Mouse (Mus musculus) myocyte (in vitro differentiated cells): Measurements from ENCODE around the gene Slc25a53.

Source experiments
- CEBPB ChIP-seq: IDR thresholded peaks from 2 replicates; pipeline ENCODE4 v1.6.1; 2011; ENCODE audit warnings: mild to moderate bottlenecking, moderate library complexity; ENCODE audit not compliant: poor library complexity, insufficient read depth, severe bottlenecking
- MAX ChIP-seq: IDR thresholded peaks from one replicate; pipeline ENCODE4 v1.6.1; 2011; ENCODE audit warnings: low read depth, mild to moderate bottlenecking, control low read depth
- MYOG ChIP-seq, 3 experiments: IDR thresholded peaks; one replicate each; pipeline ENCODE4 v1.6.1; 2011; ENCODE audit warnings: control low read depth in 2 of 3, low read depth in 2 of 3, mild to moderate bottlenecking in 2 of 3; ENCODE audit not compliant: insufficient read length in 2 of 3, control insufficient read depth in 1 of 3, insufficient read depth in 1 of 3
- POLR2A ChIP-seq: IDR thresholded peaks from one replicate; pipeline ENCODE4 v1.6.1; 2011; ENCODE audit warnings: low read depth, mild to moderate bottlenecking, control low read depth, moderate library complexity; ENCODE audit not compliant: insufficient read length
- POLR2AphosphoS2 ChIP-seq: IDR thresholded peaks from one replicate; pipeline ENCODE4 v1.6.1; 2011; ENCODE audit warnings: low read depth, control low read depth; ENCODE audit not compliant: insufficient read length
- TCF12 ChIP-seq: IDR thresholded peaks from one replicate; pipeline ENCODE4 v1.6.1; 2011; ENCODE audit warnings: mild to moderate bottlenecking, control low read depth; ENCODE audit not compliant: poor library complexity, insufficient read depth, severe bottlenecking
- TCF3 ChIP-seq: IDR thresholded peaks from one replicate; pipeline ENCODE4 v1.6.1; 2011; ENCODE audit warnings: low read depth, control low read depth; ENCODE audit not compliant: insufficient read length
- USF1 ChIP-seq: IDR thresholded peaks from one replicate; pipeline ENCODE4 v1.6.1; 2011; ENCODE audit warnings: low read depth, mild to moderate bottlenecking, control low read depth, moderate library complexity

DNA sequence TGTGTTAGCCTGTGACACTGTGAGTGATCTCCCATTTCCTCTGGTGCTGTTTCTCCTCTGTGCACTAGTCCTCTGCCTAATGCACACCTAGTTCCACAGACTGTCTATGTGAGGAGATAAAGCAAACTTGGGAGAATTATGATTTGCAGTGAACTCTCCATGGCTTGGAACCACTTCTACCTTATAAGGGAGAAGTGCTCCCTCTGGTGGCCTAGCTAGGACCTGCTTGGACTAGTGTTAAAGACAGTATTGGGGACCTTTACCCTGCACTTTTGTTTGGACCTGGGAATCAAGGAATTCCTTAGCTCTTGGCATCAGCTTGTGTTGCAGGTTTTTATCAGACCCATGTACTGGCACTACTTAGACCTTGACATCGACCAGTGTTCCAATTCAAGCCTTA is 18.8 kb downstream of the Slc25a53 start:
- TF ChIP-seq TCF3 = no peak
- TF ChIP-seq POLR2A = no peak
- no peak for TF ChIP-seq MAX
- TF ChIP-seq MYOG (IDR thresholded peaks at IDR 0.05; ENCODE audit: control insufficient read depth in 1 of 3, insufficient read depth in 1 of 3, insufficient read length in 2 of 3, low read depth in 2 of 3) = no peak
- no peak for TF ChIP-seq USF1
- no peak for TF ChIP-seq POLR2AphosphoS2
- TF ChIP-seq CEBPB = no peak
- TF ChIP-seq TCF12 = no peak
